Mouse (Mus musculus): ENCODE results near the gene Arl15. TPM values are rescaled to one million over a fixed set of nuclear protein-coding genes. Genes with fewer than 3 reads are reported as not detected.

Gene Arl15
- polyA plus RNA-seq, 1 experiment, result 10.1 TPM

- Histone ChIP-seq H3K27ac (ENCODE audit: insufficient read depth, low read depth, low read length) (no peak overlapping the region), H3K4me3 (ENCODE audit: insufficient read depth, low read length) (no peak overlapping the region), H3K4me1 (ENCODE audit: control insufficient read depth, insufficient read depth, low read length) (no peaks in the 10 kb centered on the region)
- no peak for TF ChIP-seq CTCF (IDR thresholded peaks at IDR 0.05; ENCODE audit: low read depth, low read length)
- no peak for TF ChIP-seq POLR2A (IDR thresholded peaks at IDR 0.05; ENCODE audit: borderline replicate concordance, low read depth, low read length)
These were observed 261.4 kb downstream of the Arl15 start for GRCm38 (mm10) chr13:114055686-114056085.

- Histone ChIP-seq H3K4me1 (ENCODE audit: control insufficient read depth, insufficient read depth, low read length) (no peaks in the 10 kb centered on the region), H3K4me3 (ENCODE audit: insufficient read depth, low read length) (no peak overlapping the region), H3K27ac (ENCODE audit: insufficient read depth, low read depth, low read length) (no peak overlapping the region)
- TF ChIP-seq CTCF (IDR thresholded peaks at IDR 0.05; ENCODE audit: low read depth, low read length) (no peak), POLR2A (IDR thresholded peaks at IDR 0.05; ENCODE audit: borderline replicate concordance, low read depth, low read length) (no peak)
These were observed 266.0 kb downstream of the Arl15 start for GRCm38 (mm10) chr13:114060258-114060657.

GRCm38 (mm10) chr13:114061234-114061633 is 266.9 kb downstream of the Arl15 start:
- H3K4me3 ChIP-seq (ENCODE audit: insufficient read depth, low read length), result no peak overlapping the region
- H3K27ac ChIP-seq (ENCODE audit: insufficient read depth, low read depth, low read length), result no peak overlapping the region
- no peak for TF ChIP-seq CTCF (IDR thresholded peaks at IDR 0.05; ENCODE audit: low read depth, low read length)
- no peak for TF ChIP-seq POLR2A (IDR thresholded peaks at IDR 0.05; ENCODE audit: borderline replicate concordance, low read depth, low read length)
- H3K4me1 ChIP-seq (ENCODE audit: control insufficient read depth, insufficient read depth, low read length), result no peaks in the 10 kb centered on the region

GRCm38 (mm10) chr13:114064069-114064468 is 269.8 kb downstream of the Arl15 start:
- Histone ChIP-seq H3K4me1 (ENCODE audit: control insufficient read depth, insufficient read depth, low read length) (no peaks in the 10 kb centered on the region), H3K27ac (ENCODE audit: insufficient read depth, low read depth, low read length) (no peak overlapping the region), H3K4me3 (ENCODE audit: insufficient read depth, low read length) (no peak overlapping the region)
- TF ChIP-seq POLR2A (IDR thresholded peaks at IDR 0.05; ENCODE audit: borderline replicate concordance, low read depth, low read length) (no peak), CTCF (IDR thresholded peaks at IDR 0.05; ENCODE audit: low read depth, low read length) (no peak)

- TF ChIP-seq CTCF (IDR thresholded peaks at IDR 0.05; ENCODE audit: low read depth, low read length), result no peak
- TF ChIP-seq POLR2A (IDR thresholded peaks at IDR 0.05; ENCODE audit: borderline replicate concordance, low read depth, low read length), result no peak
- Histone ChIP-seq H3K4me3 (ENCODE audit: insufficient read depth, low read length) (no peak overlapping the region), H3K27ac (ENCODE audit: insufficient read depth, low read depth, low read length) (no peak overlapping the region), H3K4me1 (ENCODE audit: control insufficient read depth, insufficient read depth, low read length) (no peaks in the 10 kb centered on the region)
These were observed 270.7 kb downstream of the Arl15 start for GRCm38 (mm10) chr13:114065012-114065411.

- H3K4me1 ChIP-seq (ENCODE audit: control insufficient read depth, insufficient read depth, low read length), result peaks cover 5% of the 10 kb centered on the region
- H3K27ac ChIP-seq (ENCODE audit: insufficient read depth, low read depth, low read length), result no peak overlapping the region
- H3K4me3 ChIP-seq (ENCODE audit: insufficient read depth, low read length), result no peak overlapping the region
- TF ChIP-seq CTCF (IDR thresholded peaks at IDR 0.05; ENCODE audit: low read depth, low read length) (no peak), POLR2A (IDR thresholded peaks at IDR 0.05; ENCODE audit: borderline replicate concordance, low read depth, low read length) (no peak)
These were observed 274.1 kb downstream of the Arl15 start for GRCm38 (mm10) chr13:114068421-114068820.

- Histone ChIP-seq H3K4me3 (ENCODE audit: insufficient read depth, low read length) (no peak overlapping the region), H3K4me1 (ENCODE audit: control insufficient read depth, insufficient read depth, low read length) (peaks cover 5% of the 10 kb centered on the region), H3K27ac (ENCODE audit: insufficient read depth, low read depth, low read length) (no peak overlapping the region)
- TF ChIP-seq CTCF (IDR thresholded peaks at IDR 0.05; ENCODE audit: low read depth, low read length) (no peak), POLR2A (IDR thresholded peaks at IDR 0.05; ENCODE audit: borderline replicate concordance, low read depth, low read length) (no peak)
These were observed 277.1 kb downstream of the Arl15 start for GRCm38 (mm10) chr13:114071439-114071838.

GRCm38 (mm10) chr13:114074471-114074870 is 280.2 kb downstream of the Arl15 start:
- TF ChIP-seq CTCF (IDR thresholded peaks at IDR 0.05; ENCODE audit: low read depth, low read length), result no peak
- no peak for TF ChIP-seq POLR2A (IDR thresholded peaks at IDR 0.05; ENCODE audit: borderline replicate concordance, low read depth, low read length)
- H3K27ac ChIP-seq (ENCODE audit: insufficient read depth, low read depth, low read length), result no peak overlapping the region
- H3K4me3 ChIP-seq (ENCODE audit: insufficient read depth, low read length), result no peak overlapping the region
- peaks cover 10% of the 10 kb centered on the region for H3K4me1 ChIP-seq (ENCODE audit: control insufficient read depth, insufficient read depth, low read length)

GRCm38 (mm10) chr13:114075724-114076384 is 281.5 kb downstream of the Arl15 start:
- Histone ChIP-seq H3K4me3 (ENCODE audit: insufficient read depth, low read length) (no peak overlapping the region), H3K27ac (ENCODE audit: insufficient read depth, low read depth, low read length) (no peak overlapping the region), H3K4me1 (ENCODE audit: control insufficient read depth, insufficient read depth, low read length) (peaks cover 11% of the 10 kb centered on the region)
- TF ChIP-seq CTCF (IDR thresholded peaks at IDR 0.05; ENCODE audit: low read depth, low read length) (no peak), POLR2A (IDR thresholded peaks at IDR 0.05; ENCODE audit: borderline replicate concordance, low read depth, low read length) (no peak)

GRCm38 (mm10) chr13:114077181-114077580 is 282.9 kb downstream of the Arl15 start:
- H3K27ac ChIP-seq (ENCODE audit: insufficient read depth, low read depth, low read length), result no peak overlapping the region
- TF ChIP-seq CTCF (IDR thresholded peaks at IDR 0.05; ENCODE audit: low read depth, low read length) (no peak), POLR2A (IDR thresholded peaks at IDR 0.05; ENCODE audit: borderline replicate concordance, low read depth, low read length) (no peak)

More at GRCm38 (mm10) chr13:114077181-114077580, 282.9 kb downstream of the Arl15 start:
- Histone ChIP-seq H3K4me1 (ENCODE audit: control insufficient read depth, insufficient read depth, low read length) (peaks cover 7% of the 10 kb centered on the region), H3K4me3 (ENCODE audit: insufficient read depth, low read length) (no peak overlapping the region)
